In genomic region chr6:86670873-86671272, GRCm38 (mm10) we compare ENCODE assay signal across 8 mouse cellular contexts. TPM values are rescaled to one million over a fixed set of nuclear protein-coding genes. Genes with fewer than 3 reads are reported as not detected.
DNase-seq lines count a peak whose midpoint lies in the region; ATAC-seq and TF ChIP-seq lines count a peak whose summit lies in the region.

No protein-coding gene starts in this region.

- no peak overlapping the region for H3K4me2 ChIP-seq in hindbrain, postnatal 0 days (ENCODE audit: low read depth, low read length)
- no peak overlapping the region for H3K4me2 ChIP-seq in limb, embryonic 11.5 days (ENCODE audit: low read depth, severe bottlenecking)

- TF ChIP-seq CTCF in hindbrain, postnatal 0 days (IDR thresholded peaks at IDR 0.05; ENCODE audit: low read depth): peak; percentile 97

- peaks cover 5% of the 10 kb centered on the region; the same call in 1 of the 2 replicates for H3K4me1 ChIP-seq in hindbrain, postnatal 0 days (ENCODE audit: insufficient read depth, low read length)
- 0 out of 2 replicates have a peak, but pooled peaks cover 1% of the 10 kb centered on the region for H3K4me1 ChIP-seq in limb, embryonic 11.5 days (ENCODE audit: control insufficient read depth, insufficient read depth, low read length)

- H3K4me3 ChIP-seq in hindbrain, postnatal 0 days (ENCODE audit: low read length): no peak overlapping the region
- no peak overlapping the region for H3K4me3 ChIP-seq in limb, embryonic 11.5 days (ENCODE audit: low read depth, low read length)

- ATAC-seq in hindbrain, postnatal 0 days: no peak
- no peak for ATAC-seq in limb, embryonic 11.5 days (ENCODE audit: insufficient number of reproducible peaks, low FRiP score, low TSS enrichment, low read depth)

- H3K36me3 ChIP-seq in hindbrain, postnatal 0 days (ENCODE audit: insufficient read depth, low read length): peaks cover 29% of the 10 kb centered on the region
- peaks cover 5% of the 10 kb centered on the region; the same call in 1 of the 2 replicates for H3K36me3 ChIP-seq in limb, embryonic 11.5 days (ENCODE audit: control insufficient read depth, insufficient read depth, low read length)

- 18% methylated on average over 2 of the region's 2 CpGs for WGBS in hindbrain, postnatal 0 days
- 15% methylated on average over 2 of the region's 2 CpGs for WGBS in limb, embryonic 11.5 days

- peak; percentile 68 for DNase-seq in right cerebral cortex, adult 18-20 months
- DNase-seq in right cerebral cortex, postnatal 14 days: no peak
- peak; percentile 63 for DNase-seq in adrenal gland, postnatal 10 days
- peak; percentile 58 for DNase-seq in embryo, embryonic 9.5 days (ENCODE audit: extremely low spot score)
- peak; percentile 93 for DNase-seq in hindbrain, postnatal 0 days (ENCODE audit: low spot score)
- DNase-seq in limb, embryonic 11.5 days (ENCODE audit: low spot score): peak; percentile 52
- DNase-seq in naive thymus-derived CD4-positive, alpha-beta T cell, adult 2 months (ENCODE audit: low read depth): peak; percentile 89
- peak; percentile 49 for DNase-seq in thymus, postnatal 25 days

- no peaks in the 10 kb centered on the region for H3K9me3 ChIP-seq in hindbrain, postnatal 0 days (ENCODE audit: low read length)
- no peaks in the 10 kb centered on the region for H3K9me3 ChIP-seq in limb, embryonic 11.5 days (ENCODE audit: control insufficient read depth, low read length)

- H3K27me3 ChIP-seq in hindbrain, postnatal 0 days (ENCODE audit: insufficient read depth, low read length): no peaks in the 10 kb centered on the region
- H3K27me3 ChIP-seq in limb, embryonic 11.5 days (ENCODE audit: control insufficient read depth, insufficient read depth, low read length): no peaks in the 10 kb centered on the region

- H3K27ac ChIP-seq in hindbrain, postnatal 0 days: no peak overlapping the region
- H3K27ac ChIP-seq in limb, embryonic 11.5 days (replicated peaks; ENCODE audit: low read depth, low read length): no peak overlapping the region

- no peak overlapping the region for H3K9ac ChIP-seq in hindbrain, postnatal 0 days (replicated peaks; ENCODE audit: low read length)
- no peak overlapping the region for H3K9ac ChIP-seq in limb, embryonic 11.5 days (ENCODE audit: low read length)

RNA-seq across cellular contexts. Expression of gene Mxd1, which starts 1.9 kb away (rescaled TPM):
- 10 to 100 TPM in 1 of 2 experiments, 1 to 10 TPM in 1; 8.7 to 10.4 TPM for total RNA-seq in adrenal gland, postnatal 10 days (2021)
- total RNA-seq in hindbrain, postnatal 0 days (2014; rRNA removed): 12.2 and 12.8 TPM in 2 replicates
- polyA plus RNA-seq in hindbrain, postnatal 0 days (2015; fragmentation: Nextera tagmentation; extraction: Ambion mirVana): 12.0 TPM in 2 replicates
- 12.8 and 13.4 TPM in 2 replicates for polyA plus RNA-seq in limb, embryonic 11.5 days (2014; fragmentation: Nextera tagmentation; extraction: Ambion mirVana)

RNA-seq across cellular contexts. Expression of gene Snrnp27, which starts 13.4 kb away (rescaled TPM):
- 10 to 100 TPM; 59.0 to 63.9 TPM for total RNA-seq in adrenal gland, postnatal 10 days (2021)
- 12.7 and 21.6 TPM in 2 replicates for total RNA-seq in hindbrain, postnatal 0 days (2014; rRNA removed)
- polyA plus RNA-seq in hindbrain, postnatal 0 days (2015; fragmentation: Nextera tagmentation; extraction: Ambion mirVana): 107 and 114 TPM in 2 replicates
- 152 and 154 TPM in 2 replicates for polyA plus RNA-seq in limb, embryonic 11.5 days (2014; fragmentation: Nextera tagmentation; extraction: Ambion mirVana)

RNA-seq across cellular contexts. Expression of gene Asprv1, which starts 42.9 kb away (rescaled TPM):
- 1 to 10 TPM in 1 of 2 experiments, under 1 TPM in 1; 0.60 to 1.1 TPM for total RNA-seq in adrenal gland, postnatal 10 days (2021)
- total RNA-seq in hindbrain, postnatal 0 days (2014; rRNA removed): 0.22 and 0.73 TPM in 2 replicates
- 0.99 and 1.0 TPM in 2 replicates for polyA plus RNA-seq in hindbrain, postnatal 0 days (2015; fragmentation: Nextera tagmentation; extraction: Ambion mirVana)
- 0.99 and 1.3 TPM in 2 replicates for polyA plus RNA-seq in limb, embryonic 11.5 days (2014; fragmentation: Nextera tagmentation; extraction: Ambion mirVana)
